Comparison of ENCODE assay signal across 9 mouse cellular contexts in the genomic region with DNA sequence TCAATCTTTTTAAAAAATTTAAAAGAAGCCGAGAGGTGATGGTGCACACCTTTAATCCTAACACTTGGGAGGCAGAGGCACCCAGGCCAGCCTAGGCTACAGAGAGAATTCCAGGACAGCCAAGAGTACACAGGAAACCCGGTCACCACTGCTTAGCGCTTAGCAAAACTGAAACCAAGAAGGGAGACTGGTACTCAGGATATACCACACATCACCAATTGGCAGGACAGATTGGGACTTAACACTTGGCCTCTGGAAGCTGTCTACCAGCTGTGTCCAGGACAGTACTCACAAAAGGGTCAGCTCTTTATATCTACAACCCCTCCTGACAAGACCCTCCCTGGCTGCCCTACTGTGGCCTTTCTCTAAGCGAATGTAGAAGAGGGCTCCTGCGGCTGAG. TPM values are rescaled to one million over a fixed set of nuclear protein-coding genes. Genes with fewer than 3 reads are reported as not detected.
A peak's percentile ranks its signal among the peaks of the same experiment; 100 is the strongest.
DNase-seq lines count a peak whose midpoint lies in the region; ATAC-seq and TF ChIP-seq lines count a peak whose summit lies in the region.
"Had no signal": no experiment of that assay in that cellular context is flagged by ENCODE, and none has a peak within 500 bp of the region (broad histone marks: within the 10 kb centered on the region; RNA-seq: fewer than 3 reads in every experiment).

No protein-coding gene starts in this region.

- no peak for TF ChIP-seq CTCF in MEL (IDR thresholded peaks at IDR 0.05 in 2 of 3, conservative IDR thresholded peaks at IDR 0.05 in 1 of 3; ENCODE audit: control insufficient read depth in 1 of 3, insufficient read depth in 1 of 3, low read depth in 2 of 3, low read length in 3 of 3, poor library complexity in 1 of 3, severe bottlenecking in 1 of 3)

- H3K27me3 ChIP-seq in heart, embryonic 12.5 days (replicated peaks): no peaks in the 10 kb centered on the region
- H3K27me3 ChIP-seq in MEL (ENCODE audit: control insufficient read depth in 1 of 2, insufficient read depth in 2 of 2, low read length in 2 of 2): no peaks in the 10 kb centered on the region
- H3K27me3 ChIP-seq in hindbrain, embryonic 14.5 days (ENCODE audit: control insufficient read depth, insufficient read depth, low read length): no peaks in the 10 kb centered on the region
- no peaks in the 10 kb centered on the region for H3K27me3 ChIP-seq in midbrain, embryonic 11.5 days (ENCODE audit: control insufficient read depth, insufficient read depth, low read length)
- H3K27me3 ChIP-seq: Patski had no signal

- DNase-seq in heart, postnatal 25 days (ENCODE audit: low spot score): no peak
- DNase-seq in MEL (ENCODE audit: low read depth, low spot score): peak; percentile 40
- DNase-seq in hindbrain, embryonic 14.5 days (ENCODE audit: low spot score): peak; percentile 28
- DNase-seq in midbrain, embryonic 11.5 days (ENCODE audit: low spot score, missing footprints): no peak
- DNase-seq in adrenal gland, adult 2 months: no peak
- DNase-seq in left cerebral cortex, adult 8-10 months (ENCODE audit: low spot score in 2 of 2): no peak
- DNase-seq in frontal cortex, adult 2 months (ENCODE audit: extremely low spot score in 1 of 2, low spot score in 1 of 2): no peak

- intact Hi-C loops in heart, postnatal 25 days (cut with DNase I): loop anchor here (2.0 to 5.0 kb wide), 2 partner anchors 18 to 110 kb away; partner anchors contain the start of genes Parp3 and Rrp9

- H3K36me3 ChIP-seq in heart, embryonic 12.5 days: peaks cover 11% of the 10 kb centered on the region
- H3K36me3 ChIP-seq in MEL (ENCODE audit: control insufficient read depth in 1 of 2, insufficient read depth in 2 of 2, low read length in 2 of 2): peaks cover 0 to 4% of the 10 kb centered on the region in 2 experiments; a peak in 2 of 4 replicates
- H3K36me3 ChIP-seq in hindbrain, embryonic 14.5 days (replicated peaks; ENCODE audit: control insufficient read depth, insufficient read depth): peaks cover 13% of the 10 kb centered on the region
- H3K36me3 ChIP-seq in midbrain, embryonic 11.5 days (ENCODE audit: control insufficient read depth, insufficient read depth, low read length): peaks cover 3% of the 10 kb centered on the region; the same call in 1 of the 2 replicates

- no peak for TF ChIP-seq EP300 in MEL (IDR thresholded peaks at IDR 0.05; ENCODE audit: low read depth in 1 of 2, low read length in 2 of 2)

- peak overlapping the region; percentile 80 for H3K4me3 ChIP-seq in heart, embryonic 12.5 days
- H3K4me3 ChIP-seq in MEL (ENCODE audit: control insufficient read depth in 1 of 2, insufficient read depth in 1 of 2, low read depth in 2 of 2, low read length in 2 of 2): peak overlapping the region; percentile 55 to 69
- H3K4me3 ChIP-seq in hindbrain, embryonic 14.5 days (replicated peaks; ENCODE audit: low read length): peak overlapping the region; percentile 89
- H3K4me3 ChIP-seq in midbrain, embryonic 11.5 days (ENCODE audit: low read depth, low read length): peak overlapping the region; percentile 80

- TF ChIP-seq RAD21 in MEL (IDR thresholded peaks at IDR 0.05; ENCODE audit: low read depth, low read length): no peak

- no peaks in the 10 kb centered on the region for H3K9me3 ChIP-seq in heart, embryonic 12.5 days (replicated peaks)
- H3K9me3 ChIP-seq in MEL (replicated peaks; ENCODE audit: insufficient read depth, low read length): no peaks in the 10 kb centered on the region
- H3K9me3 ChIP-seq in hindbrain, embryonic 14.5 days (ENCODE audit: control insufficient read depth, low read length): no peaks in the 10 kb centered on the region
- H3K9me3 ChIP-seq in midbrain, embryonic 11.5 days (ENCODE audit: control insufficient read depth, low read length): no peaks in the 10 kb centered on the region

- H3K4me2 ChIP-seq in heart, embryonic 12.5 days: peak overlapping the region; percentile 94
- peak overlapping the region; percentile 93 for H3K4me2 ChIP-seq in hindbrain, embryonic 14.5 days (replicated peaks)
- H3K4me2 ChIP-seq in midbrain, embryonic 11.5 days: peak overlapping the region; percentile 98

- H3K27ac ChIP-seq in heart, embryonic 12.5 days (ENCODE audit: poor library complexity, severe bottlenecking): no peak overlapping the region
- no peak overlapping the region for H3K27ac ChIP-seq in MEL (ENCODE audit: control insufficient read depth, low read depth, low read length)
- no peak overlapping the region for H3K27ac ChIP-seq in hindbrain, embryonic 14.5 days
- H3K27ac ChIP-seq in midbrain, embryonic 11.5 days (ENCODE audit: low read depth, low read length): no peak overlapping the region

- peaks cover 45% of the 10 kb centered on the region for H3K4me1 ChIP-seq in heart, embryonic 12.5 days (replicated peaks)
- peaks cover 0 to 17% of the 10 kb centered on the region in 2 experiments; a peak in 2 of 4 replicates for H3K4me1 ChIP-seq in MEL (ENCODE audit: control insufficient read depth in 1 of 2, insufficient read depth in 2 of 2, low read length in 2 of 2)
- peaks cover 23% of the 10 kb centered on the region for H3K4me1 ChIP-seq in hindbrain, embryonic 14.5 days (replicated peaks; ENCODE audit: control insufficient read depth, insufficient read depth, low read length)
- H3K4me1 ChIP-seq in midbrain, embryonic 11.5 days (ENCODE audit: control insufficient read depth, insufficient read depth, low read length): peaks cover 33% of the 10 kb centered on the region

- TF ChIP-seq POLR2A in MEL (IDR thresholded peaks at IDR 0.05; ENCODE audit: control insufficient read depth in 1 of 2, insufficient read depth in 1 of 2, low read depth in 1 of 2, low read length in 2 of 2, poor library complexity in 1 of 2): no peak

- H3K9ac ChIP-seq in heart, embryonic 12.5 days: peak overlapping the region; percentile 23; the same call in 1 of the 2 replicates
- peak overlapping the region; percentile 58 for H3K9ac ChIP-seq in MEL (ENCODE audit: control insufficient read depth, low read depth, low read length, poor library complexity, severe bottlenecking)
- peak overlapping the region; percentile 58 for H3K9ac ChIP-seq in hindbrain, embryonic 14.5 days
- H3K9ac ChIP-seq in midbrain, embryonic 11.5 days (ENCODE audit: low read length): peak overlapping the region; percentile 41

- no peak for ATAC-seq in heart, embryonic 12.5 days (ENCODE audit: insufficient number of reproducible peaks, low FRiP score)
- ATAC-seq in hindbrain, embryonic 14.5 days (ENCODE audit: low FRiP score): no peak
- 0 out of 2 replicates have a peak, but pooled peaks have one; percentile 0 for ATAC-seq in midbrain, embryonic 11.5 days (ENCODE audit: low FRiP score)

- H3K79me2 ChIP-seq in MEL (ENCODE audit: control insufficient read depth, insufficient read depth, low read length, poor library complexity): peaks cover 15% of the 10 kb centered on the region

- WGBS in heart, embryonic 12.5 days: 17% methylated on average over 5 of the region's 5 CpGs
- 24% methylated on average over 5 of the region's 5 CpGs for WGBS in hindbrain, embryonic 14.5 days
- 22% methylated on average over 5 of the region's 5 CpGs for WGBS in midbrain, embryonic 11.5 days

TF ChIP-seq in MEL, 35 proteins besides CTCF, POLR2A, EP300 and RAD21:
- TF ChIP-seq NELFE (IDR thresholded peaks at IDR 0.05; ENCODE audit: low read depth, low read length): no peak
- no peak for TF ChIP-seq KAT2A (conservative IDR thresholded peaks at IDR 0.05; ENCODE audit: low read depth, low read length)
- TF ChIP-seq MAZ (IDR thresholded peaks at IDR 0.05; ENCODE audit: low read depth, low read length): no peak

RNA-seq across cellular contexts. Expression of gene Dusp7, which starts 1.4 kb away (rescaled TPM):
- polyA plus RNA-seq in heart, embryonic 12.5 days (2016; fragmentation: Nextera tagmentation; extraction: Ambion mirVana): 16.9 and 20.1 TPM in 2 replicates
- 10 to 100 TPM; 43.6 to 67.0 TPM for total RNA-seq in heart, postnatal 25 days (2021)
- total RNA-seq in MEL (2012; rRNA removed): 5.4 and 5.5 TPM in 2 replicates
- 10 to 100 TPM in 1 of 2 experiments, not detected in 1; 12.2 TPM for polyA plus RNA-seq in MEL (2012; ENCODE audit: insufficient read depth in 1 of 2, insufficient read length in 2 of 2, low read depth in 1 of 2, low replicate concordance in 2 of 2, missing spikeins in 1 of 2)
- polyA plus RNA-seq in hindbrain, embryonic 14.5 days (2014; fragmentation: Nextera tagmentation; extraction: Ambion mirVana): 17.9 and 19.3 TPM in 2 replicates
- 16.1 and 17.0 TPM in 2 replicates for polyA plus RNA-seq in midbrain, embryonic 11.5 days (2014; fragmentation: Nextera tagmentation; extraction: Ambion mirVana)
- total RNA-seq in adrenal gland, adult 2 months (2021): 10 to 100 TPM; 12.8 to 18.7 TPM
- 40.2 and 46.7 TPM in 2 replicates for polyA plus RNA-seq in adrenal gland, adult 2 months (2012; rRNA removed)
- total RNA-seq in left cerebral cortex, adult 8-10 months (2022): 100 to 1,000 TPM in 1 of 4 experiments, 10 to 100 TPM in 3; 89.5 to 103 (median 93.0) TPM
- polyA plus RNA-seq in frontal cortex, adult 2 months (2012; rRNA removed): 92.3 and 101 TPM in 2 replicates

Comparison
In these comparisons a context has a peak if more than half of its experiments do, and no peak if none do; other contexts are left out.
1. DNase-seq: peak in MEL (single experiment) and hindbrain, embryonic 14.5 days (single experiment); none in heart, postnatal 25 days (single experiment), midbrain, embryonic 11.5 days (single experiment), adrenal gland, adult 2 months (single experiment), left cerebral cortex, adult 8-10 months (0 of 2) and frontal cortex, adult 2 months (0 of 2).
2. Peak in every context shown above with its lines, with median percentiles within 50 percentile points of each other: H3K4me2 ChIP-seq, H3K4me3 ChIP-seq and H3K9ac ChIP-seq.